ENCODE assay signal across 20 mouse cellular contexts in the genomic region with DNA sequence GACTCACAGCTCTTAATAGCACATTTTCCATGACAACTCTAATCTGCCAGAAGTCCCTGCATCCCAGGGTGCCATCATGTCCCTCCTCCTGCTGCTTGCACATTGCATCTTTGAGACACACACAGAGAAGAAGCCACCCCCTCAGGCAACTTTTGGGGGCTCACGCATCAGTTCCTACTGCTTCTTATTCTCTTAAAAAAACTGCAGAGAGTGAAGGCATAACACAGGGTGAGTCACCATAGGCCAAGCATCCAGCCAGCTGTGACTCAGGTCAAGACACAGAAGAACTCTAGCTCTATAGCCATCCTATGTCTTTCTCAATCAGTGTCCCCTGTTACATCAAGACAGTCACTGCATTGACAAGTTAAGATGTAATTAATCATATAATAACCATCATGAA.
DNase-seq lines count a peak whose midpoint lies in the region; ATAC-seq lines count a peak whose summit lies in the region.
"Had no signal": no experiment of that assay in that cellular context is flagged by ENCODE, and none has a peak within 500 bp of the region (broad histone marks: within the 10 kb centered on the region; RNA-seq: fewer than 3 reads in every experiment).

No protein-coding gene starts in this region.

- no peaks in the 10 kb centered on the region for H3K4me1 ChIP-seq in forebrain, embryonic 14.5 days (ENCODE audit: control insufficient read depth, insufficient read depth, low read length)
- H3K4me1 ChIP-seq: embryonic facial prominence, embryonic 13.5 days; forebrain, embryonic 13.5 days; hindbrain, embryonic 13.5 days; intestine, embryonic 15.5 days had no signal

- H3K36me3 ChIP-seq in forebrain, embryonic 14.5 days (ENCODE audit: control insufficient read depth, insufficient read depth, low read length), result no peaks in the 10 kb centered on the region
- H3K36me3 ChIP-seq: hindbrain, embryonic 13.5 days; intestine, embryonic 15.5 days had no signal

- peak; percentile 34 to 65 for DNase-seq in adrenal gland, adult (ENCODE audit: inconsistent age in 2 of 2, low spot score in 1 of 2)
- no peak for DNase-seq in adrenal gland, postnatal 4 days (ENCODE audit: low spot score in 2 of 2)
- DNase-seq in right cerebral cortex, adult 18-20 months, result peak; percentile 27
- no peak for DNase-seq in right cerebral cortex, postnatal 10 days (ENCODE audit: low spot score in 2 of 2)
- DNase-seq in brain, adult 2 months (ENCODE audit: low read depth, low spot score), result peak; percentile 73
- DNase-seq in forebrain, embryonic 14.5 days (ENCODE audit: low spot score), result no peak
- no peak for DNase-seq in spleen, postnatal 36 days (ENCODE audit: low spot score in 2 of 2)
- DNase-seq: adrenal gland, adult 8-10 months; cerebellum, adult 18-20 months; cerebellum, adult 9-11 months; cerebellum, postnatal 36 days; gastrocnemius, postnatal 36 days; heart, adult 2 months; heart, postnatal 14 days had no signal

- 87% methylated on average over 1 of the region's 1 CpGs for WGBS in forebrain, embryonic 14.5 days

- H3K4me2 ChIP-seq in forebrain, embryonic 14.5 days (ENCODE audit: low read length), result no peak overlapping the region
- H3K4me2 ChIP-seq: embryonic facial prominence, embryonic 13.5 days; forebrain, embryonic 13.5 days; heart, embryonic 11.5 days; heart, embryonic 15.5 days; hindbrain, embryonic 13.5 days; intestine, embryonic 15.5 days had no signal

- no peak overlapping the region for H3K9ac ChIP-seq in forebrain, embryonic 14.5 days (ENCODE audit: low read length)
- H3K9ac ChIP-seq: embryonic facial prominence, embryonic 13.5 days; forebrain, embryonic 13.5 days; heart, embryonic 15.5 days; hindbrain, embryonic 13.5 days; intestine, embryonic 15.5 days had no signal

- H3K4me3 ChIP-seq in forebrain, embryonic 14.5 days (ENCODE audit: low read depth, low read length), result no peak overlapping the region
- H3K4me3 ChIP-seq: embryonic facial prominence, embryonic 13.5 days; forebrain, embryonic 13.5 days; heart, adult 2 months; heart, embryonic 15.5 days; hindbrain, embryonic 13.5 days; intestine, embryonic 15.5 days had no signal

- no peaks in the 10 kb centered on the region for H3K27me3 ChIP-seq in forebrain, embryonic 14.5 days (replicated peaks; ENCODE audit: control insufficient read depth, insufficient read depth, low read length)
- H3K27me3 ChIP-seq: embryonic facial prominence, embryonic 13.5 days; forebrain, embryonic 13.5 days; heart, embryonic 15.5 days; hindbrain, embryonic 13.5 days; intestine, embryonic 15.5 days had no signal

- ATAC-seq in forebrain, embryonic 14.5 days, result no peak
- ATAC-seq: forebrain, embryonic 13.5 days; intestine, embryonic 15.5 days had no signal

- no peaks in the 10 kb centered on the region for H3K9me3 ChIP-seq in forebrain, embryonic 14.5 days (replicated peaks; ENCODE audit: control insufficient read depth, low read length)
- H3K9me3 ChIP-seq: embryonic facial prominence, embryonic 13.5 days; forebrain, embryonic 13.5 days; heart, embryonic 15.5 days; hindbrain, embryonic 13.5 days; intestine, embryonic 15.5 days had no signal

- H3K27ac ChIP-seq in forebrain, embryonic 14.5 days (ENCODE audit: low read depth, low read length), result no peak overlapping the region
- H3K27ac ChIP-seq: embryonic facial prominence, embryonic 13.5 days; forebrain, embryonic 13.5 days; heart, adult 2 months; heart, embryonic 15.5 days; hindbrain, embryonic 13.5 days; intestine, embryonic 15.5 days had no signal

Comparison
In these comparisons a context has a peak if more than half of its experiments do, and no peak if none do; other contexts are left out.
1. DNase-seq: peak in adrenal gland, adult (2 of 2), right cerebral cortex, adult 18-20 months (single experiment) and brain, adult 2 months (single experiment); none in adrenal gland, postnatal 4 days (0 of 2), right cerebral cortex, postnatal 10 days (0 of 2), forebrain, embryonic 14.5 days (single experiment) and spleen, postnatal 36 days (0 of 2).